Mouse (Mus musculus): ENCODE results near the gene Rexo2. TPM values are rescaled to one million over a fixed set of nuclear protein-coding genes. Genes with fewer than 3 reads are reported as not detected.

Gene Rexo2
- polyA plus RNA-seq, 1 experiment from 2014 or later, result 100 TPM

GRCm38 (mm10) chr9:48421561-48421960 is 58.9 kb downstream of the Rexo2 start:
- H3K9ac ChIP-seq, result no peak overlapping the region
- H3K27ac ChIP-seq, result no peak overlapping the region
- no peaks in the 10 kb centered on the region for H3K36me3 ChIP-seq (replicated peaks)
- no peak overlapping the region for H3K4me3 ChIP-seq
- H3K9me3 ChIP-seq, result no peaks in the 10 kb centered on the region
- H3K27me3 ChIP-seq (replicated peaks), result no peaks in the 10 kb centered on the region
- H3K4me1 ChIP-seq, result no peaks in the 10 kb centered on the region
- no peak for ATAC-seq (replicated peaks)
- no peak overlapping the region for H3K4me2 ChIP-seq
- WGBS, result 92% methylated on average over 2 of the region's 2 CpGs

- no peak overlapping the region for H3K27ac ChIP-seq
- H3K9ac ChIP-seq, result no peak overlapping the region
- no peak for ATAC-seq (replicated peaks)
- no peaks in the 10 kb centered on the region for H3K4me1 ChIP-seq
- no peaks in the 10 kb centered on the region for H3K27me3 ChIP-seq (replicated peaks)
- H3K4me3 ChIP-seq, result no peak overlapping the region
- WGBS, result 90% methylated on average over 2 of the region's 2 CpGs
- no peaks in the 10 kb centered on the region for H3K9me3 ChIP-seq
- H3K36me3 ChIP-seq (replicated peaks), result no peaks in the 10 kb centered on the region
- no peak overlapping the region for H3K4me2 ChIP-seq
Observed at GRCm38 (mm10) chr9:48421029-48421428, 59.4 kb downstream of the Rexo2 start.

- no peak overlapping the region for H3K9ac ChIP-seq
- no peak overlapping the region for H3K4me2 ChIP-seq
- no peaks in the 10 kb centered on the region for H3K4me1 ChIP-seq
- WGBS, result 80% methylated on average over 7 of the region's 7 CpGs
- H3K36me3 ChIP-seq (replicated peaks), result no peaks in the 10 kb centered on the region
- no peaks in the 10 kb centered on the region for H3K9me3 ChIP-seq
- no peak overlapping the region for H3K4me3 ChIP-seq
- H3K27ac ChIP-seq, result no peak overlapping the region
- no peaks in the 10 kb centered on the region for H3K27me3 ChIP-seq (replicated peaks)
- no peak for ATAC-seq (replicated peaks)
Observed at GRCm38 (mm10) chr9:48420437-48420836, 60.0 kb downstream of the Rexo2 start.

- H3K9me3 ChIP-seq, result no peaks in the 10 kb centered on the region
- WGBS, result 72% methylated on average over 8 of the region's 8 CpGs
- H3K4me1 ChIP-seq, result no peaks in the 10 kb centered on the region
- H3K9ac ChIP-seq, result no peak overlapping the region
- no peak overlapping the region for H3K4me2 ChIP-seq
- ATAC-seq (replicated peaks), result no peak
- H3K27ac ChIP-seq, result no peak overlapping the region
- H3K27me3 ChIP-seq (replicated peaks), result no peaks in the 10 kb centered on the region
- H3K4me3 ChIP-seq, result no peak overlapping the region
- H3K36me3 ChIP-seq (replicated peaks), result no peaks in the 10 kb centered on the region
Observed at GRCm38 (mm10) chr9:48418829-48419228, 61.6 kb downstream of the Rexo2 start.

Small RNA genes lying within 50 kb of the gene (microRNA-seq; reads per million reads assigned to microRNA genes)
- not detected for gene Gm23653

Other genes with a start within 250 kb of the Rexo2 start
- 0.38 and 0.54 TPM in 2 replicates for gene Nxpe2, start 127.2 kb downstream of the Rexo2 start, polyA plus RNA-seq (2015; fragmentation: Nextera tagmentation; extraction: Ambion mirVana)
- 70.2 and 76.3 TPM in 2 replicates for gene Rbm7, start 14.7 kb upstream of the Rexo2 start, polyA plus RNA-seq (2015; fragmentation: Nextera tagmentation; extraction: Ambion mirVana)
- 18.7 and 20.8 TPM in 2 replicates for gene Gm5617, start 14.8 kb upstream of the Rexo2 start, polyA plus RNA-seq (2015; fragmentation: Nextera tagmentation; extraction: Ambion mirVana)
- 1.4 and 2.4 TPM in 2 replicates for gene Nnmt, start 124.5 kb upstream of the Rexo2 start, polyA plus RNA-seq (2015; fragmentation: Nextera tagmentation; extraction: Ambion mirVana)